25 mouse cellular contexts compared by ENCODE assay signal in genomic region chr4:132488976-132489375, GRCm38 (mm10). TPM values are rescaled to one million over a fixed set of nuclear protein-coding genes. Genes with fewer than 3 reads are reported as not detected.
A peak's percentile ranks its signal among the peaks of the same experiment; 100 is the strongest.
DNase-seq lines count a peak whose midpoint lies in the region; ATAC-seq and TF ChIP-seq lines count a peak whose summit lies in the region.
"Had no signal": no experiment of that assay in that cellular context is flagged by ENCODE, and none has a peak within 500 bp of the region (broad histone marks: within the 10 kb centered on the region; RNA-seq: fewer than 3 reads in every experiment).

No protein-coding gene starts in this region.

- no peak for ATAC-seq in liver, postnatal 0 days
- ATAC-seq: CD4-positive, CD25-positive, alpha-beta regulatory T cell, adult 4 months; forebrain, embryonic 15.5 days had no signal

- no peak overlapping the region for H3K4me2 ChIP-seq in liver, postnatal 0 days (ENCODE audit: low read depth, low read length)
- H3K4me2 ChIP-seq: embryonic facial prominence, embryonic 13.5 days; forebrain, embryonic 12.5 days; forebrain, embryonic 15.5 days; heart, embryonic 11.5 days; hindbrain, embryonic 12.5 days; hindbrain, embryonic 15.5 days had no signal

- H3K27ac ChIP-seq in liver, adult 2 months (replicated peaks; ENCODE audit: insufficient read depth, low read depth, low read length) = peak overlapping the region; percentile 71
- H3K27ac ChIP-seq in liver, postnatal 0 days (ENCODE audit: low read depth) = no peak overlapping the region
- 0 out of 2 replicates have a peak overlapping the region, but pooled peaks have one; percentile 17 for H3K27ac ChIP-seq in testis, adult 2 months (ENCODE audit: control insufficient read depth, insufficient read depth, low read depth, low read length)
- H3K27ac ChIP-seq: embryonic facial prominence, embryonic 10.5 days; embryonic facial prominence, embryonic 13.5 days; forebrain, embryonic 12.5 days; forebrain, embryonic 15.5 days; hindbrain, embryonic 12.5 days; hindbrain, embryonic 15.5 days had no signal

- H3K4me3 ChIP-seq in liver, adult 2 months (ENCODE audit: insufficient read depth, low read depth, low read length) = no peak overlapping the region
- H3K4me3 ChIP-seq in liver, postnatal 0 days (ENCODE audit: low read depth, low read length) = no peak overlapping the region
- H3K4me3 ChIP-seq in testis, adult 2 months (ENCODE audit: control insufficient read depth, low read depth, low read length) = no peak overlapping the region
- H3K4me3 ChIP-seq: embryonic facial prominence, embryonic 10.5 days; embryonic facial prominence, embryonic 13.5 days; erythroblast, embryonic 14.5 days; forebrain, embryonic 12.5 days; forebrain, embryonic 15.5 days; hindbrain, embryonic 12.5 days; hindbrain, embryonic 15.5 days had no signal

- TF ChIP-seq EP300 in liver, postnatal 0 days (IDR thresholded peaks at IDR 0.05; ENCODE audit: low read depth) = no peak

- no peak for TF ChIP-seq POLR2A in liver, adult 2 months (IDR thresholded peaks at IDR 0.05; ENCODE audit: extremely low read depth, insufficient read depth, low read length)
- no peak for TF ChIP-seq POLR2A in testis, adult 2 months (IDR thresholded peaks at IDR 0.05; ENCODE audit: control insufficient read depth, low read depth, low read length)

- TF ChIP-seq CTCF in liver, adult 2 months (IDR thresholded peaks at IDR 0.05; ENCODE audit: low read depth, low read length) = no peak
- no peak for TF ChIP-seq CTCF in liver, postnatal 0 days (IDR thresholded peaks at IDR 0.05; ENCODE audit: low read depth)
- TF ChIP-seq CTCF in testis, adult 2 months (IDR thresholded peaks at IDR 0.05; ENCODE audit: control insufficient read depth, insufficient read depth, insufficient replicate concordance, low read depth, low read length) = no peak

- no peak overlapping the region for H3K9ac ChIP-seq in liver, adult 2 months (ENCODE audit: low read depth, low read length)
- no peak overlapping the region for H3K9ac ChIP-seq in liver, postnatal 0 days (replicated peaks)
- H3K9ac ChIP-seq: embryonic facial prominence, embryonic 13.5 days; forebrain, embryonic 12.5 days; forebrain, embryonic 15.5 days; hindbrain, embryonic 12.5 days; hindbrain, embryonic 15.5 days had no signal

- 78% methylated on average over 6 of the region's 6 CpGs for WGBS in liver, adult 2 months
- 76% methylated on average over 6 of the region's 6 CpGs for WGBS in liver, postnatal 0 days (ENCODE audit: insufficient replicate concordance)

- no peak for DNase-seq in liver, adult 2 months (ENCODE audit: extremely low read depth, low read depth, low spot score)
- DNase-seq in liver, postnatal 0 days = no peak
- peak; percentile 46 for DNase-seq in lung, postnatal 25 days (ENCODE audit: low spot score)
- DNase-seq in lung, postnatal 14 days = no peak
- DNase-seq in testis, postnatal 10 days (ENCODE audit: low spot score) = no peak
- DNase-seq: adrenal gland, adult 2 months; adrenal gland, postnatal 14 days; cerebellum, adult 11-12 months; cerebellum, adult 8-10 months; cerebellum, postnatal 10 days; cerebellum, postnatal 36 days; embryo, embryonic 11 days; gastrocnemius, postnatal 10 days; gastrocnemius, postnatal 36 days; heart, adult 11 months had no signal

- no peaks in the 10 kb centered on the region for H3K79me2 ChIP-seq in liver, adult 2 months (ENCODE audit: control insufficient read depth, insufficient read depth, low read length)

- peaks cover 46% of the 10 kb centered on the region for H3K4me1 ChIP-seq in liver, adult 2 months (ENCODE audit: control insufficient read depth, insufficient read depth, low read length)
- H3K4me1 ChIP-seq in liver, postnatal 0 days (ENCODE audit: insufficient read depth) = peaks cover 24% of the 10 kb centered on the region
- peaks cover 2% of the 10 kb centered on the region for H3K4me1 ChIP-seq in testis, adult 2 months (ENCODE audit: control insufficient read depth, insufficient read depth, low read length)
- H3K4me1 ChIP-seq: forebrain, embryonic 15.5 days had no signal

- H3K27me3 ChIP-seq in liver, adult 2 months (ENCODE audit: control insufficient read depth, insufficient read depth, low read length) = no peaks in the 10 kb centered on the region
- no peaks in the 10 kb centered on the region for H3K27me3 ChIP-seq in liver, postnatal 0 days (ENCODE audit: insufficient read depth, low read length)
- H3K27me3 ChIP-seq in testis, adult 2 months (ENCODE audit: control insufficient read depth, insufficient read depth, low read length) = no peaks in the 10 kb centered on the region
- H3K27me3 ChIP-seq: embryonic facial prominence, embryonic 13.5 days; forebrain, embryonic 12.5 days; forebrain, embryonic 15.5 days; hindbrain, embryonic 12.5 days; hindbrain, embryonic 15.5 days had no signal

- H3K36me3 ChIP-seq in liver, adult 2 months (ENCODE audit: control insufficient read depth, insufficient read depth, low read length) = 0 out of 2 replicates have a peak, but pooled peaks cover 2% of the 10 kb centered on the region
- peaks cover 14% of the 10 kb centered on the region for H3K36me3 ChIP-seq in liver, postnatal 0 days (replicated peaks; ENCODE audit: insufficient read depth, low read length)
- H3K36me3 ChIP-seq in testis, adult 2 months (ENCODE audit: control insufficient read depth, insufficient read depth, low read length) = no peaks in the 10 kb centered on the region; the same call in 1 of the 2 replicates
- H3K36me3 ChIP-seq: forebrain, embryonic 15.5 days; hindbrain, embryonic 12.5 days; hindbrain, embryonic 15.5 days had no signal

- H3K9me3 ChIP-seq in liver, postnatal 0 days (ENCODE audit: low read length) = no peaks in the 10 kb centered on the region
- H3K9me3 ChIP-seq: embryonic facial prominence, embryonic 10.5 days; embryonic facial prominence, embryonic 13.5 days; forebrain, embryonic 12.5 days; forebrain, embryonic 15.5 days; hindbrain, embryonic 12.5 days; hindbrain, embryonic 15.5 days had no signal

RNA-seq across cellular contexts. Expression of gene Sesn2, which starts 21.3 kb away (rescaled TPM):
- total RNA-seq in liver, adult 2 months (2014; rRNA removed) = 2.7 and 3.6 TPM in 2 replicates
- polyA plus RNA-seq in liver, adult 2 months (2012; rRNA removed) = 5.5 and 6.0 TPM in 2 replicates
- 7.3 and 8.7 TPM in 2 replicates for polyA plus RNA-seq in liver, postnatal 0 days (2015; fragmentation: Nextera tagmentation; extraction: Ambion mirVana)
- polyA plus RNA-seq in testis, adult 2 months (2012; rRNA removed) = 18.0 and 19.4 TPM in 2 replicates

RNA-seq across cellular contexts. Expression of gene Med18, which starts 25.3 kb away (rescaled TPM):
- 3.8 TPM in 2 replicates for total RNA-seq in liver, adult 2 months (2014; rRNA removed)
- 1.0 and 1.4 TPM in 2 replicates for polyA plus RNA-seq in liver, adult 2 months (2012; rRNA removed)
- 8.0 and 10.1 TPM in 2 replicates for polyA plus RNA-seq in liver, postnatal 0 days (2015; fragmentation: Nextera tagmentation; extraction: Ambion mirVana)
- 3.0 and 3.1 TPM in 2 replicates for polyA plus RNA-seq in testis, adult 2 months (2012; rRNA removed)

RNA-seq across cellular contexts. Expression of gene Atpif1, which starts 44.5 kb away (rescaled TPM):
- 59.5 and 87.1 TPM in 2 replicates for total RNA-seq in liver, adult 2 months (2014; rRNA removed)
- polyA plus RNA-seq in liver, adult 2 months (2012; rRNA removed) = 25.9 and 26.2 TPM in 2 replicates
- polyA plus RNA-seq in liver, postnatal 0 days (2015; fragmentation: Nextera tagmentation; extraction: Ambion mirVana) = 935 and 945 TPM in 2 replicates
- 328 TPM in 2 replicates for polyA plus RNA-seq in testis, adult 2 months (2012; rRNA removed)

RNA-seq across cellular contexts. Expression of gene Dnajc8, which starts 46.4 kb away (rescaled TPM):
- total RNA-seq in liver, adult 2 months (2014; rRNA removed) = 17.0 and 26.1 TPM in 2 replicates
- 9.7 and 10.4 TPM in 2 replicates for polyA plus RNA-seq in liver, adult 2 months (2012; rRNA removed)
- polyA plus RNA-seq in liver, postnatal 0 days (2015; fragmentation: Nextera tagmentation; extraction: Ambion mirVana) = 70.7 and 71.5 TPM in 2 replicates
- polyA plus RNA-seq in testis, adult 2 months (2012; rRNA removed) = 22.8 and 24.8 TPM in 2 replicates

Comparison
In these comparisons a context has a peak if more than half of its experiments do, and no peak if none do; other contexts are left out.
1. RNA of gene Atpif1, which starts 44.5 kb away (polyA plus RNA-seq): 935 to 945 TPM in liver, postnatal 0 days and 328 TPM in testis, adult 2 months; 25.9 to 26.2 TPM in liver, adult 2 months; every median in the first group is over 10 times any median in the second.